11 mouse cellular contexts compared by ENCODE assay signal in the genomic region with DNA sequence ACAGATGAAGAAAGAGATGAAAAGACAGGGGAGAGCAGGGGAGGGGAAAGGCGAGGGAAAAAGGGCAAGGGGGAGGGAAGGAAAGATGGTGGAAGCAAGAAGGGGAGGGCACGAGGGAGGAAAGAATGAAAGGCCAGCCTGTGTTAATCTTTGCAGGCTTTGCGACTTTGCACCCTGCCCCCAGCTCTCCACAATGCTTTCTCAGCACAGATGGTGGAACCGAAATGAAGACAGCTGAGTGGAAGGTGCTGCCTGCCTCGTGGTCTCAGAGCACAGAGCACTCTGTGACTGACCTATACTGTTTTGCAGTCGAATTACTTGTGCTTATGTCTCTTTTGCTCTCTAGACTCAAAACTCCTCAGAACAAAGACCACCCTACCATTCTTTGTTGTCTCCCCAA. TPM values are rescaled to one million over a fixed set of nuclear protein-coding genes. Genes with fewer than 3 reads are reported as not detected.
DNase-seq lines count a peak whose midpoint lies in the region; ATAC-seq and TF ChIP-seq lines count a peak whose summit lies in the region.
"Had no signal": no experiment of that assay in that cellular context is flagged by ENCODE, and none has a peak within 500 bp of the region (broad histone marks: within the 10 kb centered on the region; RNA-seq: fewer than 3 reads in every experiment).

No protein-coding gene starts in this region.

- intact Hi-C loops in left cerebral cortex, postnatal 25 days (cut with DNase I): loop anchor here (2.0 kb wide), 1 partner anchor 43 kb away; no protein-coding TSS in a partner anchor

- no peak overlapping the region for H3K9ac ChIP-seq in hindbrain, embryonic 16.5 days (ENCODE audit: low read depth, low read length)
- no peak overlapping the region for H3K9ac ChIP-seq in forebrain, embryonic 16.5 days (replicated peaks; ENCODE audit: low read depth, low read length)
- H3K9ac ChIP-seq: heart, embryonic 12.5 days had no signal

- no peaks in the 10 kb centered on the region for H3K36me3 ChIP-seq in hindbrain, embryonic 16.5 days (ENCODE audit: control insufficient read depth, insufficient read depth, low read length)
- H3K36me3 ChIP-seq in hindbrain, embryonic 10.5 days: no peaks in the 10 kb centered on the region
- no peaks in the 10 kb centered on the region for H3K36me3 ChIP-seq in forebrain, embryonic 16.5 days (ENCODE audit: control insufficient read depth, insufficient read depth)
- H3K36me3 ChIP-seq: heart, embryonic 12.5 days had no signal

- H3K4me1 ChIP-seq in hindbrain, embryonic 16.5 days (ENCODE audit: control insufficient read depth, insufficient read depth, low read depth, low read length): no peaks in the 10 kb centered on the region
- H3K4me1 ChIP-seq in hindbrain, embryonic 10.5 days (replicated peaks): peaks cover 5% of the 10 kb centered on the region; the same call in 1 of the 2 replicates
- H3K4me1 ChIP-seq in forebrain, embryonic 16.5 days (replicated peaks; ENCODE audit: control insufficient read depth, insufficient read depth, low read length): peaks cover 4% of the 10 kb centered on the region
- H3K4me1 ChIP-seq: heart, embryonic 12.5 days had no signal

- H3K27me3 ChIP-seq in hindbrain, embryonic 16.5 days (replicated peaks; ENCODE audit: control insufficient read depth, insufficient read depth, low read length): no peaks in the 10 kb centered on the region
- no peaks in the 10 kb centered on the region for H3K27me3 ChIP-seq in hindbrain, embryonic 10.5 days (ENCODE audit: insufficient read depth, poor library complexity, severe bottlenecking)
- no peaks in the 10 kb centered on the region for H3K27me3 ChIP-seq in forebrain, embryonic 16.5 days (replicated peaks; ENCODE audit: control insufficient read depth, insufficient read depth, low read length)
- H3K27me3 ChIP-seq: CH12.LX; heart, embryonic 12.5 days had no signal

- no peak for TF ChIP-seq CTCF in layer of hippocampus, adult 2 months (conservative IDR thresholded peaks at IDR 0.05)

- WGBS in hindbrain, embryonic 16.5 days: 18% methylated on average over 6 of the region's 6 CpGs
- 43% methylated on average over 6 of the region's 6 CpGs for WGBS in hindbrain, embryonic 10.5 days
- 18% methylated on average over 6 of the region's 6 CpGs for WGBS in forebrain, embryonic 16.5 days

- H3K9me3 ChIP-seq in hindbrain, embryonic 16.5 days (ENCODE audit: control insufficient read depth, low read length): no peaks in the 10 kb centered on the region
- H3K9me3 ChIP-seq in hindbrain, embryonic 10.5 days: no peaks in the 10 kb centered on the region
- no peaks in the 10 kb centered on the region for H3K9me3 ChIP-seq in forebrain, embryonic 16.5 days (ENCODE audit: control insufficient read depth, low read length)

- no peak overlapping the region for H3K27ac ChIP-seq in hindbrain, embryonic 16.5 days (ENCODE audit: low read depth, low read length)
- H3K27ac ChIP-seq in hindbrain, embryonic 10.5 days: no peak overlapping the region; the same call in 1 of the 2 replicates
- H3K27ac ChIP-seq in forebrain, embryonic 16.5 days (ENCODE audit: low read length): no peak overlapping the region
- H3K27ac ChIP-seq in layer of hippocampus, adult 2 months: no peak overlapping the region

- H3K4me2 ChIP-seq in hindbrain, embryonic 16.5 days (ENCODE audit: low read length): no peak overlapping the region
- no peak overlapping the region for H3K4me2 ChIP-seq in forebrain, embryonic 16.5 days (ENCODE audit: low read length)
- H3K4me2 ChIP-seq: heart, embryonic 12.5 days had no signal

- ATAC-seq in hindbrain, embryonic 16.5 days: peak; percentile 65; the same call in 1 of the 2 replicates
- ATAC-seq in forebrain, embryonic 16.5 days: peak; percentile 84

- H3K4me3 ChIP-seq in hindbrain, embryonic 16.5 days (ENCODE audit: low read length): no peak overlapping the region
- H3K4me3 ChIP-seq in hindbrain, embryonic 10.5 days: no peak overlapping the region
- no peak overlapping the region for H3K4me3 ChIP-seq in forebrain, embryonic 16.5 days (replicated peaks; ENCODE audit: low read length)
- no peak overlapping the region for H3K4me3 ChIP-seq in layer of hippocampus, adult 2 months
- H3K4me3 ChIP-seq: heart, embryonic 12.5 days had no signal

- DNase-seq in hindbrain, embryonic 10.5 days (ENCODE audit: low spot score): no peak
- peak; percentile 13 for DNase-seq in embryo, embryonic 10.5 days (ENCODE audit: low spot score)
- peak; percentile 30 to 83 for DNase-seq in left cerebral cortex, postnatal 25 days (ENCODE audit: low spot score in 2 of 2)
- DNase-seq in B cell, adult 2 months: no peak
- DNase-seq in layer of hippocampus, adult 2 months (ENCODE audit: low spot score in 2 of 2): no peak
- DNase-seq: cerebellum, postnatal 36 days; lung, adult 18-20 months had no signal

RNA-seq across cellular contexts. Expression of a gene that starts 55.2 kb away (rescaled TPM):
- 32.6 and 45.4 TPM in 2 replicates for polyA plus RNA-seq in hindbrain, embryonic 16.5 days (2015; fragmentation: Nextera tagmentation; extraction: Ambion mirVana)
- 2.1 and 6.8 TPM in 2 replicates for polyA plus RNA-seq in hindbrain, embryonic 10.5 days (2016; fragmentation: Nextera tagmentation; extraction: Ambion mirVana)
- 45.4 and 48.1 TPM in 2 replicates for polyA plus RNA-seq in forebrain, embryonic 16.5 days (2015; fragmentation: Nextera tagmentation; extraction: Ambion mirVana)
- 100 to 1,000 TPM; 208 to 226 TPM for total RNA-seq in left cerebral cortex, postnatal 25 days (2021)
- 100 to 1,000 TPM; 254 to 273 TPM for total RNA-seq in layer of hippocampus, adult 2 months (2021)
- total RNA-seq: CH12.LX had no signal

Comparison
In these comparisons a context has a peak if more than half of its experiments do, and no peak if none do; other contexts are left out.
1. DNase-seq: peak in embryo, embryonic 10.5 days (single experiment) and left cerebral cortex, postnatal 25 days (2 of 2); none in hindbrain, embryonic 10.5 days (single experiment), B cell, adult 2 months (0 of 2) and layer of hippocampus, adult 2 months (0 of 2).